Mouse (Mus musculus): ENCODE data around the gene Sec63. TPM values are rescaled to one million over a fixed set of nuclear protein-coding genes. Genes with fewer than 3 reads are reported as not detected.

Gene Sec63
- total and polyA plus RNA-seq, 2 experiments from 2014 or later = 13.7 to 13.9 TPM

- ATAC-seq = no peak
Observed at GRCm38 (mm10) chr10:42854838-42855237, 93.5 kb downstream of the Sec63 start.

GRCm38 (mm10) chr10:42855250-42855649, 94.0 kb downstream of the Sec63 start:
- Histone ChIP-seq H3K4me2 (ENCODE audit: low read depth, low read length) (no peak overlapping the region), H3K27me3 (ENCODE audit: insufficient read depth, low read length) (no peaks in the 10 kb centered on the region), H3K27ac (no peak overlapping the region), H3K9me3 (ENCODE audit: low read length) (no peaks in the 10 kb centered on the region), H3K4me1 (ENCODE audit: insufficient read depth, low read length) (no peaks in the 10 kb centered on the region; the same call in 1 of the 2 replicates), H3K9ac (replicated peaks; ENCODE audit: low read length) (no peak overlapping the region), H3K36me3 (ENCODE audit: insufficient read depth, low read length) (no peaks in the 10 kb centered on the region), H3K4me3 (ENCODE audit: low read length) (no peak overlapping the region)
- 40% methylated on average over 5 of the region's 5 CpGs for WGBS
- no peak for DNase-seq (ENCODE audit: low spot score)
- TF ChIP-seq CTCF (IDR thresholded peaks at IDR 0.05; ENCODE audit: low read depth) = no peak
- ATAC-seq = no peak

More at GRCm38 (mm10) chr10:42854838-42855237, 93.5 kb downstream of the Sec63 start:
- H3K36me3 ChIP-seq (ENCODE audit: insufficient read depth, low read length) = no peaks in the 10 kb centered on the region
- 47% methylated on average over 4 of the region's 4 CpGs for WGBS
- H3K4me2 ChIP-seq (ENCODE audit: low read depth, low read length) = no peak overlapping the region
- DNase-seq (ENCODE audit: low spot score) = no peak
- no peaks in the 10 kb centered on the region for H3K9me3 ChIP-seq (ENCODE audit: low read length)
- no peak overlapping the region for H3K9ac ChIP-seq (replicated peaks; ENCODE audit: low read length)
- TF ChIP-seq CTCF (IDR thresholded peaks at IDR 0.05; ENCODE audit: low read depth) = no peak
- no peaks in the 10 kb centered on the region; the same call in 1 of the 2 replicates for H3K4me1 ChIP-seq (ENCODE audit: insufficient read depth, low read length)
- no peaks in the 10 kb centered on the region for H3K27me3 ChIP-seq (ENCODE audit: insufficient read depth, low read length)
- H3K4me3 ChIP-seq (ENCODE audit: low read length) = no peak overlapping the region
- H3K27ac ChIP-seq = no peak overlapping the region

- WGBS = 97% methylated on average over 9 of the region's 9 CpGs
- no peak overlapping the region for H3K9ac ChIP-seq (replicated peaks; ENCODE audit: low read length)
- no peaks in the 10 kb centered on the region for H3K9me3 ChIP-seq (ENCODE audit: low read length)
- no peaks in the 10 kb centered on the region for H3K36me3 ChIP-seq (ENCODE audit: insufficient read depth, low read length)
- TF ChIP-seq CTCF (IDR thresholded peaks at IDR 0.05; ENCODE audit: low read depth) = no peak
- H3K4me1 ChIP-seq (ENCODE audit: insufficient read depth, low read length) = no peaks in the 10 kb centered on the region; the same call in 1 of the 2 replicates
- no peak overlapping the region for H3K4me3 ChIP-seq (ENCODE audit: low read length)
- H3K4me2 ChIP-seq (ENCODE audit: low read depth, low read length) = no peak overlapping the region
- no peaks in the 10 kb centered on the region for H3K27me3 ChIP-seq (ENCODE audit: insufficient read depth, low read length)
- ATAC-seq (no peak), DNase-seq (ENCODE audit: low spot score) (no peak)
- no peak overlapping the region for H3K27ac ChIP-seq
Observed at GRCm38 (mm10) chr10:42856574-42856973, 95.3 kb downstream of the Sec63 start.

- Histone ChIP-seq H3K9me3 (ENCODE audit: low read length) (no peaks in the 10 kb centered on the region), H3K4me1 (ENCODE audit: insufficient read depth, low read length) (no peaks in the 10 kb centered on the region; the same call in 1 of the 2 replicates), H3K36me3 (ENCODE audit: insufficient read depth, low read length) (no peaks in the 10 kb centered on the region), H3K9ac (replicated peaks; ENCODE audit: low read length) (no peak overlapping the region), H3K4me3 (ENCODE audit: low read length) (no peak overlapping the region), H3K27ac (no peak overlapping the region), H3K27me3 (ENCODE audit: insufficient read depth, low read length) (no peaks in the 10 kb centered on the region), H3K4me2 (ENCODE audit: low read depth, low read length) (no peak overlapping the region)
- DNase-seq (ENCODE audit: low spot score) (no peak), ATAC-seq (no peak)
- 90% methylated on average over 2 of the region's 2 CpGs for WGBS
- TF ChIP-seq CTCF (IDR thresholded peaks at IDR 0.05; ENCODE audit: low read depth) = no peak
Observed at GRCm38 (mm10) chr10:42857021-42857420, 95.7 kb downstream of the Sec63 start.

- peak overlapping the region; percentile 31 for H3K4me3 ChIP-seq (ENCODE audit: low read length)
- H3K27ac ChIP-seq = peak overlapping the region; percentile 67
- H3K9me3 ChIP-seq (ENCODE audit: low read length) = no peaks in the 10 kb centered on the region
- H3K27me3 ChIP-seq (ENCODE audit: insufficient read depth, low read length) = no peaks in the 10 kb centered on the region
- peak overlapping the region; percentile 42; the same call in 1 of the 2 replicates for H3K9ac ChIP-seq (replicated peaks; ENCODE audit: low read length)
- peak overlapping the region; percentile 59 for H3K4me2 ChIP-seq (ENCODE audit: low read depth, low read length)
- no peak for DNase-seq (ENCODE audit: low spot score)
- ATAC-seq = peak; percentile 22; the same call in 1 of the 2 replicates
- H3K36me3 ChIP-seq (ENCODE audit: insufficient read depth, low read length) = no peaks in the 10 kb centered on the region
- 20% methylated on average over 2 of the region's 2 CpGs for WGBS
- peaks cover 13% of the 10 kb centered on the region for H3K4me1 ChIP-seq (ENCODE audit: insufficient read depth, low read length)
- TF ChIP-seq CTCF (IDR thresholded peaks at IDR 0.05; ENCODE audit: low read depth) = no peak
Observed at GRCm38 (mm10) chr10:42859781-42860158, 98.5 kb downstream of the Sec63 start.

GRCm38 (mm10) chr10:42860159-42860911, 99.0 kb downstream of the Sec63 start, which contains the start of gene Scml4:
Gene Scml4, plus strand, starts transcription at chr10:42860370.
- ATAC-seq = peak; percentile 86

GRCm38 (mm10) chr10:42861446-42861845, 100.2 kb downstream of the Sec63 start:
- H3K27ac ChIP-seq = no peak overlapping the region
- no peaks in the 10 kb centered on the region for H3K27me3 ChIP-seq (ENCODE audit: insufficient read depth, low read length)
- DNase-seq (ENCODE audit: low spot score) (no peak), ATAC-seq (no peak)
- no peak overlapping the region for H3K9ac ChIP-seq (replicated peaks; ENCODE audit: low read length)
- WGBS = 72% methylated on average over 7 of the region's 7 CpGs
- H3K4me1 ChIP-seq (ENCODE audit: insufficient read depth, low read length) = peaks cover 13% of the 10 kb centered on the region
- peak overlapping the region; percentile 67 for H3K4me2 ChIP-seq (ENCODE audit: low read depth, low read length)
- no peaks in the 10 kb centered on the region for H3K36me3 ChIP-seq (ENCODE audit: insufficient read depth, low read length)
- no peaks in the 10 kb centered on the region for H3K9me3 ChIP-seq (ENCODE audit: low read length)
- TF ChIP-seq CTCF (IDR thresholded peaks at IDR 0.05; ENCODE audit: low read depth) = no peak
- peak overlapping the region; percentile 8; the same call in 1 of the 2 replicates for H3K4me3 ChIP-seq (ENCODE audit: low read length)

More at GRCm38 (mm10) chr10:42860159-42860911, 99.0 kb downstream of the Sec63 start, which contains the start of gene Scml4:
- Histone ChIP-seq H3K4me1 (ENCODE audit: insufficient read depth, low read length) (peaks cover 13% of the 10 kb centered on the region), H3K9ac (replicated peaks; ENCODE audit: low read length) (peak within 1 kb of the TSS; percentile 42), H3K4me2 (ENCODE audit: low read depth, low read length) (peak within 1 kb of the TSS; percentile 67), H3K9me3 (ENCODE audit: low read length) (no peaks in the 10 kb centered on the region), H3K36me3 (ENCODE audit: insufficient read depth, low read length) (no peaks in the 10 kb centered on the region), H3K4me3 (ENCODE audit: low read length) (peak within 1 kb of the TSS; percentile 31), H3K27me3 (ENCODE audit: insufficient read depth, low read length) (no peaks in the 10 kb centered on the region), H3K27ac (peak within 1 kb of the TSS; percentile 67)
- peak; percentile 84 for DNase-seq (ENCODE audit: low spot score)
- WGBS = 14% methylated on average over 17 of the region's 17 CpGs
- no peak for TF ChIP-seq CTCF (IDR thresholded peaks at IDR 0.05; ENCODE audit: low read depth)

Measured in hindbrain, postnatal 0 days (tissue).